Mouse (Mus musculus) midbrain, embryonic 15.5 days (tissue): ENCODE measurements around the gene Gm20388. TPM values are rescaled to one million over a fixed set of nuclear protein-coding genes. Genes with fewer than 3 reads are reported as not detected.

Experiments
- ATAC-seq: fragments of 200-750 bp; cut with Nextera tagmentation; replicated peaks from 2 replicates; pipeline ENCODE4 v1.8.0; 2017; ENCODE audit warnings: moderate TSS enrichment
- H3K27ac ChIP-seq: fragments of 300-500 bp; sonication (generic); 2 replicates; pipeline ENCODE4 v1.5.1; 2015; ENCODE audit warnings: mild to moderate bottlenecking, inconsistent platforms
- H3K27me3 ChIP-seq: fragments of 300-500 bp; sonication (generic); replicated peaks from 2 replicates; pipeline ENCODE4 v1.6.1; 2015; ENCODE audit warnings: inconsistent platforms
- H3K36me3 ChIP-seq: fragments of 300-500 bp; sonication (generic); replicated peaks from 2 replicates; pipeline ENCODE4 v1.6.1; 2015; ENCODE audit warnings: inconsistent platforms
- H3K4me1 ChIP-seq: fragments of 300-500 bp; sonication (generic); 2 replicates; pipeline ENCODE4 v1.6.1; 2015; ENCODE audit warnings: inconsistent platforms
- H3K4me2 ChIP-seq: fragments of 300-500 bp; sonication (generic); 2 replicates; pipeline ENCODE4 v1.6.1; 2015; ENCODE audit warnings: inconsistent platforms, mild to moderate bottlenecking, moderate library complexity
- H3K4me3 ChIP-seq: fragments of 300-500 bp; sonication (generic); 2 replicates; pipeline ENCODE4 v1.5.1; 2015; ENCODE audit warnings: mild to moderate bottlenecking, inconsistent platforms
- H3K9ac ChIP-seq: fragments of 300-500 bp; sonication (generic); 2 replicates; pipeline ENCODE4 v1.6.1; 2015; ENCODE audit warnings: mild to moderate bottlenecking, inconsistent platforms
- H3K9me3 ChIP-seq: fragments of 300-500 bp; sonication (generic); 2 replicates; pipeline ENCODE4 v1.6.1; 2016; ENCODE audit warnings: inconsistent platforms
- WGBS: fragments of 180-500 bp; shearing (Covaris S2); methylation state at CpG from one replicate; pipeline ENCODE4 v1.1.7; 2015; ENCODE audit warnings: mixed read lengths; 5-methylcytosine and 5-hydroxymethylcytosine counted together
- polyA plus RNA-seq: library from polyadenylated mRNA; unstranded; fragments of >200 nt; fragmentation: Nextera tagmentation; extraction: Ambion mirVana; gene quantifications from 2 replicates; pipeline ENCODE4 v1.2.1, GENCODE M21; 2015

The Gm20388 gene
- polyA plus RNA-seq, 1 experiment from 2014 or later = 5.6 TPM

GRCm38 (mm10) chr8:120510863-120511457, 600.3 kb downstream of the Gm20388 start:
- H3K9ac ChIP-seq = peak overlapping the region; percentile 7; the same call in 1 of the 2 replicates
- H3K27ac ChIP-seq = no peak overlapping the region
- H3K27me3 ChIP-seq = no peaks in the 10 kb centered on the region
- ATAC-seq = no peak
- 22% methylated on average over 5 of the region's 5 CpGs for WGBS
- no peaks in the 10 kb centered on the region for H3K36me3 ChIP-seq
- peaks cover 97% of the 10 kb centered on the region for H3K4me1 ChIP-seq
- no peaks in the 10 kb centered on the region for H3K9me3 ChIP-seq
- no peak overlapping the region for H3K4me3 ChIP-seq
- H3K4me2 ChIP-seq = no peak overlapping the region

- ATAC-seq = no peak
- peaks cover 97% of the 10 kb centered on the region for H3K4me1 ChIP-seq
- H3K36me3 ChIP-seq = no peaks in the 10 kb centered on the region
- H3K9ac ChIP-seq = no peak overlapping the region; the same call in 1 of the 2 replicates
- peak overlapping the region; percentile 15; the same call in 1 of the 2 replicates for H3K4me2 ChIP-seq
- 40% methylated on average over 8 of the region's 8 CpGs for WGBS
- no peak overlapping the region for H3K4me3 ChIP-seq
- H3K27me3 ChIP-seq = no peaks in the 10 kb centered on the region
- no peaks in the 10 kb centered on the region for H3K9me3 ChIP-seq
- peak overlapping the region; percentile 39 for H3K27ac ChIP-seq
These were observed 601.1 kb downstream of the Gm20388 start for GRCm38 (mm10) chr8:120511737-120512136.

- no peak for ATAC-seq
These were observed 601.7 kb downstream of the Gm20388 start for GRCm38 (mm10) chr8:120512326-120512725.

GRCm38 (mm10) chr8:120513145-120513544, 602.5 kb downstream of the Gm20388 start:
- Histone ChIP-seq H3K4me1 (peaks cover 97% of the 10 kb centered on the region), H3K9me3 (no peaks in the 10 kb centered on the region), H3K27ac (peak overlapping the region; percentile 86), H3K9ac (no peak overlapping the region), H3K4me3 (no peak overlapping the region), H3K36me3 (no peaks in the 10 kb centered on the region), H3K4me2 (peak overlapping the region; percentile 36; the same call in 1 of the 2 replicates), H3K27me3 (no peaks in the 10 kb centered on the region)
- WGBS = 33% methylated on average over 6 of the region's 6 CpGs
- ATAC-seq = no peak

More at GRCm38 (mm10) chr8:120512326-120512725, 601.7 kb downstream of the Gm20388 start:
- no peaks in the 10 kb centered on the region for H3K27me3 ChIP-seq
- WGBS = 24% methylated on average over 11 of the region's 11 CpGs
- H3K9ac ChIP-seq = no peak overlapping the region
- H3K4me2 ChIP-seq = peak overlapping the region; percentile 15; the same call in 1 of the 2 replicates
- peaks cover 97% of the 10 kb centered on the region for H3K4me1 ChIP-seq
- H3K27ac ChIP-seq = peak overlapping the region; percentile 39
- H3K9me3 ChIP-seq = no peaks in the 10 kb centered on the region
- H3K36me3 ChIP-seq = no peaks in the 10 kb centered on the region
- no peak overlapping the region for H3K4me3 ChIP-seq

GRCm38 (mm10) chr8:120513638-120514461, 603.2 kb downstream of the Gm20388 start:
- peak overlapping the region; percentile 86 for H3K27ac ChIP-seq
- H3K4me2 ChIP-seq = peak overlapping the region; percentile 36
- no peaks in the 10 kb centered on the region for H3K36me3 ChIP-seq
- WGBS = 5% methylated on average over 26 of the region's 26 CpGs
- H3K4me3 ChIP-seq = no peak overlapping the region
- peak overlapping the region; percentile 9; the same call in 1 of the 2 replicates for H3K9ac ChIP-seq
- no peaks in the 10 kb centered on the region for H3K9me3 ChIP-seq
- no peaks in the 10 kb centered on the region for H3K27me3 ChIP-seq
- peak; percentile 47 for ATAC-seq
- peaks cover 97% of the 10 kb centered on the region for H3K4me1 ChIP-seq

GRCm38 (mm10) chr8:120515214-120515613, 604.6 kb downstream of the Gm20388 start:
- no peak overlapping the region for H3K9ac ChIP-seq
- no peak for ATAC-seq
- H3K9me3 ChIP-seq = no peaks in the 10 kb centered on the region
- H3K4me2 ChIP-seq = no peak overlapping the region
- no peaks in the 10 kb centered on the region for H3K36me3 ChIP-seq
- H3K27ac ChIP-seq = no peak overlapping the region
- peaks cover 97% of the 10 kb centered on the region for H3K4me1 ChIP-seq
- WGBS = 93% methylated on average over 2 of the region's 2 CpGs
- H3K27me3 ChIP-seq = no peaks in the 10 kb centered on the region
- no peak overlapping the region for H3K4me3 ChIP-seq

- Histone ChIP-seq H3K9ac (no peak overlapping the region), H3K4me1 (peaks cover 97% of the 10 kb centered on the region), H3K36me3 (no peaks in the 10 kb centered on the region), H3K9me3 (no peaks in the 10 kb centered on the region), H3K27ac (no peak overlapping the region), H3K27me3 (no peaks in the 10 kb centered on the region), H3K4me3 (no peak overlapping the region), H3K4me2 (no peak overlapping the region)
- ATAC-seq = no peak
- 81% methylated on average over 6 of the region's 6 CpGs for WGBS
These were observed 605.0 kb downstream of the Gm20388 start for GRCm38 (mm10) chr8:120515650-120516049.

- Histone ChIP-seq H3K27me3 (no peaks in the 10 kb centered on the region), H3K27ac (0 out of 2 replicates have a peak overlapping the region, but pooled peaks have one; percentile 36), H3K36me3 (no peaks in the 10 kb centered on the region), H3K9me3 (no peaks in the 10 kb centered on the region), H3K4me3 (no peak overlapping the region), H3K9ac (no peak overlapping the region), H3K4me2 (peak overlapping the region; percentile 10), H3K4me1 (peaks cover 97% of the 10 kb centered on the region)
- 11% methylated on average over 10 of the region's 12 CpGs for WGBS
- no peak for ATAC-seq
These were observed 605.6 kb downstream of the Gm20388 start for GRCm38 (mm10) chr8:120516182-120516755.

GRCm38 (mm10) chr8:120517666-120518410, 607.2 kb downstream of the Gm20388 start:
- no peak overlapping the region for H3K9ac ChIP-seq

GRCm38 (mm10) chr8:120518736-120519534, 608.3 kb downstream of the Gm20388 start:
- Histone ChIP-seq H3K4me3 (no peak overlapping the region), H3K27ac (no peak overlapping the region), H3K36me3 (no peaks in the 10 kb centered on the region), H3K9me3 (no peaks in the 10 kb centered on the region), H3K4me1 (peaks cover 93% of the 10 kb centered on the region), H3K27me3 (no peaks in the 10 kb centered on the region), H3K4me2 (no peak overlapping the region), H3K9ac (no peak overlapping the region)
- no peak for ATAC-seq
- 65% methylated on average over 14 of the region's 14 CpGs for WGBS

More at GRCm38 (mm10) chr8:120517666-120518410, 607.2 kb downstream of the Gm20388 start:
- Histone ChIP-seq H3K27ac (no peak overlapping the region; the same call in 1 of the 2 replicates), H3K4me3 (no peak overlapping the region), H3K36me3 (no peaks in the 10 kb centered on the region), H3K27me3 (no peaks in the 10 kb centered on the region), H3K9me3 (no peaks in the 10 kb centered on the region), H3K4me2 (no peak overlapping the region), H3K4me1 (peaks cover 94% of the 10 kb centered on the region)
- ATAC-seq = no peak
- 42% methylated on average over 11 of the region's 11 CpGs for WGBS

GRCm38 (mm10) chr8:120520287-120520686, 609.6 kb downstream of the Gm20388 start:
- Histone ChIP-seq H3K4me2 (no peak overlapping the region; the same call in 1 of the 2 replicates), H3K36me3 (no peaks in the 10 kb centered on the region), H3K4me3 (no peak overlapping the region), H3K27me3 (no peaks in the 10 kb centered on the region), H3K9ac (no peak overlapping the region), H3K4me1 (peaks cover 90% of the 10 kb centered on the region), H3K9me3 (no peaks in the 10 kb centered on the region), H3K27ac (peak overlapping the region; percentile 72)
- ATAC-seq = no peak
- WGBS = 67% methylated on average over 15 of the region's 15 CpGs
